Mouse (Mus musculus): ENCODE results near the gene Atrn. TPM values are rescaled to one million over a fixed set of nuclear protein-coding genes. Genes with fewer than 3 reads are reported as not detected.

Atrn gene
- total and polyA plus RNA-seq, 3 experiments = 4.0 to 5.8 (median 4.5) TPM

DNA sequence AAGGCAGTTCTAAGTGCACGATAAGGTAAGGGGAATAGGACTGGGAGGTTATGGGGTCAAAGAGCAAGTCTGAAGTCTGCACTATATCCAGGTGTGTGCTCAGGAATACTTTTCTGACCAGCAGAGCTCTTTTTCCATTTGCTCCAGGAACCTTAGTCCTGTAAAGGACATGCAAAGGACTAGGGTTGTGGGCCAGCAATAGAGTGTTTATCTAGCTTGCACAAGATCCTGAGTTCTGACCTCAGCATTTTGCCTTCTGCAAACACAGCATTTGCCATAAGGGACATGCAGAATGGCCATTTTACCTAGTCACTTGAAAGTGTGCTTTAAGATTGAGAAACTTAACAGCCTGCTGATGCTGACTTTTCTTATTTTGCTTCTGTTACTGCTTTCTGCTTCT is 58.7 kb downstream of the Atrn start:
- H3K4me2 ChIP-seq (ENCODE audit: insufficient read depth, low read depth, poor library complexity, severe bottlenecking) = no peak overlapping the region
- dilution Hi-C loops (cut with MboI; ENCODE audit: extremely low pct_ligation_motif_present, extremely low pct_unique_long_range_greater_than_20kb, low sequenced_read_pairs) = no loop called here
- DNase-seq (ENCODE audit: extremely low read depth) = no peak
- H3K36me3 ChIP-seq (replicated peaks in 1 of 2; ENCODE audit: control insufficient read depth in 1 of 2, insufficient read depth in 1 of 2, low read length in 1 of 2) = peaks cover 0 to 9% of the 10 kb centered on the region in 2 experiments
- TF ChIP-seq RAD21 (IDR thresholded peaks at IDR 0.05; ENCODE audit: low read depth, low read length) = no peak
- TF ChIP-seq POLR2AphosphoS2 (IDR thresholded peaks at IDR 0.05; ENCODE audit: low read depth, low read length) = no peak
- TF ChIP-seq ELF1 (IDR thresholded peaks at IDR 0.05; ENCODE audit: low read depth, low read length) = no peak
- no peak for TF ChIP-seq ZKSCAN1 (IDR thresholded peaks at IDR 0.05; ENCODE audit: borderline replicate concordance, low read depth, low read length)
- no peak for TF ChIP-seq ZMIZ1 (IDR thresholded peaks at IDR 0.05; ENCODE audit: low read depth, low read length)
- no peak for TF ChIP-seq KAT2A (IDR thresholded peaks at IDR 0.05; ENCODE audit: insufficient replicate concordance, low read length)
- TF ChIP-seq MAFK (IDR thresholded peaks at IDR 0.05; ENCODE audit: insufficient replicate concordance, low read length) = no peak
- TF ChIP-seq TCF12 (IDR thresholded peaks at IDR 0.05; ENCODE audit: low read depth, low read length) = no peak
- TF ChIP-seq GABPA (IDR thresholded peaks at IDR 0.05; ENCODE audit: insufficient replicate concordance, low read depth, low read length) = no peak
- no peak for TF ChIP-seq MXI1 (IDR thresholded peaks at IDR 0.05; ENCODE audit: low read depth, low read length)
- TF ChIP-seq USF2 (conservative IDR thresholded peaks at IDR 0.05; ENCODE audit: low read depth, low read length) = no peak
- no peak for TF ChIP-seq JUN (IDR thresholded peaks at IDR 0.05; ENCODE audit: insufficient read depth, low read depth, low read length)
- no peak for TF ChIP-seq TBP (conservative IDR thresholded peaks at IDR 0.05; ENCODE audit: low read depth, low read length)
- no peak for TF ChIP-seq MAX (IDR thresholded peaks at IDR 0.05; ENCODE audit: low read length)
- no peak for TF ChIP-seq MYC (IDR thresholded peaks at IDR 0.05; ENCODE audit: low read depth, low read length)
- no peak for TF ChIP-seq CHD2 (IDR thresholded peaks at IDR 0.05; ENCODE audit: low read length)
- TF ChIP-seq NELFE (IDR thresholded peaks at IDR 0.05; ENCODE audit: low read depth, low read length) = no peak
- in situ Hi-C loops (cut with MboI; ENCODE audit: low pct_ligation_motif_present, low pct_unique_long_range_greater_than_20kb, low sequenced_read_pairs) = no loop called here
- H3K27me3 ChIP-seq (replicated peaks) = no peaks in the 10 kb centered on the region
- H3K4me1 ChIP-seq (ENCODE audit: control insufficient read depth in 1 of 2, insufficient read depth in 2 of 2) = peaks cover 0 to 4% of the 10 kb centered on the region in 2 experiments; a peak in 1 of 4 replicates
- no peak overlapping the region for H3K4me3 ChIP-seq (replicated peaks in 1 of 3; ENCODE audit: low read depth in 2 of 3, low read length in 2 of 3, poor library complexity in 1 of 3)
- H3K79me2 ChIP-seq (replicated peaks; ENCODE audit: control insufficient read depth, extremely low read depth, insufficient read depth, poor library complexity, severe bottlenecking) = no peaks in the 10 kb centered on the region
- H3K9me3 ChIP-seq (replicated peaks; ENCODE audit: low read length) = no peaks in the 10 kb centered on the region
- no peak overlapping the region for H3K9ac ChIP-seq (ENCODE audit: insufficient read depth, low read depth)
- no peak overlapping the region for H3K27ac ChIP-seq (ENCODE audit: insufficient read depth, low read depth)

DNA sequence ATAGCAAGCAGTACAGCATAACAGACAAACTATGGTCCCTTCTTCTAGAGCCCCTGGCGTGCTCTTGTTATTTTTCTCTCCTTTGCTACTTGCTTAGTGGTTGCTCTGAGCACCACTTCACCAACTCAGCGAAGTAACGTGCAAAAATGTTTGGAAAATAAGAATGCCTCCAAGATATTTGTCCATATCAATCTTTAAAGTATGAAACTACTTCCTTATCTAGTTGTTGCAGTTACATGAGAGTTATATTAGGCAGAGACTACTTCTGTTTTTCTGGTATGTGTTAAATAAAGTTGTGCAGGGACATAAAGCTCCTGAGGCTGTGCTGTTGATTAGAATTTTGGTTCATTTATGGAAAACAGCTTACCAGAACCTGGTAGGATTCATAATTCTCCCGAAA is 64.7 kb downstream of the Atrn start:
- H3K4me1 ChIP-seq (ENCODE audit: control insufficient read depth in 1 of 2, insufficient read depth in 2 of 2) = peaks cover 0 to 4% of the 10 kb centered on the region in 2 experiments; a peak in 1 of 4 replicates
- peaks cover 0 to 34% of the 10 kb centered on the region in 2 experiments for H3K36me3 ChIP-seq (replicated peaks in 1 of 2; ENCODE audit: control insufficient read depth in 1 of 2, insufficient read depth in 1 of 2, low read length in 1 of 2)
- no peaks in the 10 kb centered on the region for H3K9me3 ChIP-seq (replicated peaks; ENCODE audit: low read length)
- no peak overlapping the region for H3K9ac ChIP-seq (ENCODE audit: insufficient read depth, low read depth)
- no peaks in the 10 kb centered on the region for H3K27me3 ChIP-seq (replicated peaks)
- no peak for TF ChIP-seq JUN (IDR thresholded peaks at IDR 0.05; ENCODE audit: insufficient read depth, low read depth, low read length)
- no peak for TF ChIP-seq KAT2A (IDR thresholded peaks at IDR 0.05; ENCODE audit: insufficient replicate concordance, low read length)
- no peak overlapping the region for H3K4me3 ChIP-seq (replicated peaks in 1 of 3; ENCODE audit: low read depth in 2 of 3, low read length in 2 of 3, poor library complexity in 1 of 3)
- no peak for DNase-seq (ENCODE audit: extremely low read depth)
- no peaks in the 10 kb centered on the region for H3K79me2 ChIP-seq (replicated peaks; ENCODE audit: control insufficient read depth, extremely low read depth, insufficient read depth, poor library complexity, severe bottlenecking)
- H3K4me2 ChIP-seq (ENCODE audit: insufficient read depth, low read depth, poor library complexity, severe bottlenecking) = no peak overlapping the region
- no peak overlapping the region for H3K27ac ChIP-seq (ENCODE audit: insufficient read depth, low read depth)
- dilution Hi-C loops (cut with MboI; ENCODE audit: extremely low pct_ligation_motif_present, extremely low pct_unique_long_range_greater_than_20kb, low sequenced_read_pairs) = no loop called here
- in situ Hi-C loops (cut with MboI; ENCODE audit: low pct_ligation_motif_present, low pct_unique_long_range_greater_than_20kb, low sequenced_read_pairs) = no loop called here

Measured in CH12.LX (cell line).